Mouse (Mus musculus): ENCODE results near the gene Epop. TPM values are rescaled to one million over a fixed set of nuclear protein-coding genes. Genes with fewer than 3 reads are reported as not detected.
"Not testable (repeated sequence)": the region's sequence is repeated elsewhere in the genome, so short reads cannot be mapped to it uniquely, and the experiment has no call there.

The Epop gene
- polyA plus RNA-seq, 1 experiment from 2014 or later = 4.3 TPM

GRCm38 (mm10) chr11:97659990-97660714 lies 30.6 kb upstream of the Epop start:
- Histone ChIP-seq H3K9ac (peak overlapping the region; percentile 81), H3K9me3 (replicated peaks) (no peaks in the 10 kb centered on the region), H3K27me3 (peaks cover 17% of the 10 kb centered on the region), H3K4me3 (replicated peaks) (peak overlapping the region; percentile 83), H3K27ac (replicated peaks) (peak overlapping the region; percentile 83), H3K4me2 (replicated peaks) (peak overlapping the region; percentile 83), H3K4me1 (peaks cover 45% of the 10 kb centered on the region), H3K36me3 (no peaks in the 10 kb centered on the region)
- ATAC-seq (ENCODE audit: insufficient number of reproducible peaks, low FRiP score, low TSS enrichment, low read depth) = peak; percentile 85
- under 1% methylated on average over 76 of the region's 78 CpGs for WGBS

DNA sequence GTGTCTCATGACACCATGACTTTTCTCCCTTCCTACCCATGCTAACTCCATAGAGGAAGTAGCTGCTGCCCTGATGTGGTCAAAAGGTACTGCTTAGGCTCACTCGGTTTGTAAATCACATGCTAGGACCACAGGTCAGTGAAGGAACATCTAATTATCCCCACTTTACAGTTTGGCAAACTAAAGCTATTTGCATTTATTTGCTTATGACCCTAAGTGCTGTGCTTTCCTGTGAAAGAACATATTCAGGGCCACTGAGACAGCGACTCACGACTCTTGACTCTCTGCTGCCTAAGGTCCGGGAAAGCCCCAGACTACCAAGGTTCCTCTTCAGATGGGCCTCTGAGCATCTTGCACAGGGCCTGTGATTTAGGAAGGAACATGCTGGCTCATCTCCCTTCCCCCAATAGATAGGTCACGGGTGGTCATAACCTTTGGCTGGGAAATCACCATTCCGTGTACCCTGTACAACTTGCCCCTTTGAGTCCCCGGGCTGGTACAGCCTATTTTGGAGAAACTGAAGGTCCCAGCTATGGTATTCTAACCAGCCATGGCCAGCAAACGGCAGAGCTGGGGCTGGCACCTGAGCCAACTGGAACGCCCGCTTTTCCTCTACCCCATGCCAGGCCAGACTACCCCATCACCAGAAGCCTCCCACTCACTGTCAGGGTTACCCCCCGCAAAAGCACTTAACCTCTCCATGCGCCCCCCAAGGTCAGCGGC lies 29.9 kb upstream of the Epop start:
- peaks cover 17% of the 10 kb centered on the region for H3K27me3 ChIP-seq
- no peak for ATAC-seq (ENCODE audit: insufficient number of reproducible peaks, low FRiP score, low TSS enrichment, low read depth)
- H3K9me3 ChIP-seq (replicated peaks) = no peaks in the 10 kb centered on the region
- H3K4me1 ChIP-seq = peaks cover 38% of the 10 kb centered on the region
- peak overlapping the region; percentile 83 for H3K27ac ChIP-seq (replicated peaks)
- H3K9ac ChIP-seq = peak overlapping the region; percentile 81
- peak overlapping the region; percentile 83 for H3K4me2 ChIP-seq (replicated peaks)
- H3K4me3 ChIP-seq (replicated peaks) = peak overlapping the region; percentile 83
- no peaks in the 10 kb centered on the region for H3K36me3 ChIP-seq
- 8% methylated on average over 13 of the region's 13 CpGs for WGBS

DNA sequence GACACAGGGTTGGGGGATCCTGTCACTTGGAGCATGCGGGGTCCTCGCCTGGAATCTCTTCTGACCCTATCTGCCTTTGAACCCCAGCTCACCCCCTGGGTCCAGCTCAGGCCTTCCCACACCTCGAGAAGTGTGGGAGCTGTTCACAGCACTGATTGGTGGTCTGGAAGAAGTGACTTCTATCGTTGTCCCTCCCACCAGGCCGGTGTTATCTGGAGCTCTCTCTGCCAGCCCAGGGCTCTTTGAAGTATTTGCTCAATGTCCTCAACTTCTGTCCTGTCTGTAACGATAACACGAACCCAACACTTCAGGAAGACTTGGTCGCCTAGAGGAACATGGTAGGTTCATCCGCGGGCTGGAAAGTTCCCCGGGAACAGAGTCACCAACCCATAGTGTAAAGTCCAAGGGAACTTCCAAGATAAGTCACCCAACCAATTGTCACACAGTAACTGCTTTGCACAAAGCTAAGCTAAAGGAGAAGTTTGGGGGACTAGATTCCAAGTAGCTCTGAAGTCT lies 29.3 kb upstream of the Epop start:
- Histone ChIP-seq H3K4me1 (peaks cover 35% of the 10 kb centered on the region), H3K9me3 (replicated peaks) (no peaks in the 10 kb centered on the region), H3K9ac (no peak overlapping the region), H3K27me3 (peaks cover 17% of the 10 kb centered on the region), H3K36me3 (no peaks in the 10 kb centered on the region), H3K4me2 (replicated peaks) (peak overlapping the region; percentile 83; the same call in 1 of the 2 replicates), H3K4me3 (replicated peaks) (no peak overlapping the region), H3K27ac (replicated peaks) (no peak overlapping the region)
- no peak for ATAC-seq (ENCODE audit: insufficient number of reproducible peaks, low FRiP score, low TSS enrichment, low read depth)
- 72% methylated on average over 11 of the region's 11 CpGs for WGBS

DNA sequence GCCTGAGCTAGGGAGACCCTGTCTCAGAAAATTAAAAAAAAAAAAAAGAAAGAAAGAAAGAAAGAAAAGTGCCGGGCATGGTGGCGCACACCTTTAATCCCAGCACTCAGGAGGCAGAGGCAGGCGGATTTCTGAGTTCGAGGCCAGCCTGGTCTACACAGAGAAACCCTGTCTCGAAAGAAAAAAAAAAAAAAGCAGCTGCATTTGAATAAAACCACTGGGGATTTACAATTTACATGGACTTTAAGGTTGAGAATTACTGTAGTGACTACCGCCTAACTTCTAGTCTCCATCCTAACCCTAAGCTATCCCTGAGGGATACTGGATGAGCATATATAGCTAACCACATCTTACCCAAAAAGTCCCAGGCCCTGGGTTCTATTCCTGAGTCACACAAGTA lies 28.5 kb upstream of the Epop start:
- H3K4me2 ChIP-seq (replicated peaks); H3K36me3 ChIP-seq; H3K27ac ChIP-seq (replicated peaks); H3K9me3 ChIP-seq (replicated peaks); H3K9ac ChIP-seq; ATAC-seq (ENCODE audit: insufficient number of reproducible peaks, low FRiP score, low TSS enrichment, low read depth); H3K4me3 ChIP-seq (replicated peaks): not testable (repeated sequence)
- WGBS = 91% methylated on average over 6 of the region's 6 CpGs
- Histone ChIP-seq H3K27me3 (peaks cover 17% of the 10 kb centered on the region), H3K4me1 (peaks cover 35% of the 10 kb centered on the region)

GRCm38 (mm10) chr11:97657184-97657945 lies 27.9 kb upstream of the Epop start:
- Histone ChIP-seq H3K27me3 (peaks cover 15% of the 10 kb centered on the region), H3K4me3 (replicated peaks) (no peak overlapping the region), H3K36me3 (no peaks in the 10 kb centered on the region), H3K4me2 (replicated peaks) (no peak overlapping the region), H3K27ac (replicated peaks) (no peak overlapping the region), H3K4me1 (peaks cover 30% of the 10 kb centered on the region), H3K9me3 (replicated peaks) (no peaks in the 10 kb centered on the region), H3K9ac (no peak overlapping the region)
- WGBS = 48% methylated on average over 3 of the region's 6 CpGs
- ATAC-seq (ENCODE audit: insufficient number of reproducible peaks, low FRiP score, low TSS enrichment, low read depth) = no peak

GRCm38 (mm10) chr11:97656269-97656971 lies 26.9 kb upstream of the Epop start:
- Histone ChIP-seq H3K9ac (no peak overlapping the region), H3K27me3 (peaks cover 6% of the 10 kb centered on the region; the same call in 1 of the 2 replicates), H3K4me3 (replicated peaks) (no peak overlapping the region), H3K4me1 (peaks cover 21% of the 10 kb centered on the region), H3K4me2 (replicated peaks) (no peak overlapping the region), H3K9me3 (replicated peaks) (no peaks in the 10 kb centered on the region), H3K27ac (replicated peaks) (no peak overlapping the region), H3K36me3 (no peaks in the 10 kb centered on the region)
- no peak for ATAC-seq (ENCODE audit: insufficient number of reproducible peaks, low FRiP score, low TSS enrichment, low read depth)
- WGBS = 74% methylated on average over 14 of the region's 14 CpGs

DNA sequence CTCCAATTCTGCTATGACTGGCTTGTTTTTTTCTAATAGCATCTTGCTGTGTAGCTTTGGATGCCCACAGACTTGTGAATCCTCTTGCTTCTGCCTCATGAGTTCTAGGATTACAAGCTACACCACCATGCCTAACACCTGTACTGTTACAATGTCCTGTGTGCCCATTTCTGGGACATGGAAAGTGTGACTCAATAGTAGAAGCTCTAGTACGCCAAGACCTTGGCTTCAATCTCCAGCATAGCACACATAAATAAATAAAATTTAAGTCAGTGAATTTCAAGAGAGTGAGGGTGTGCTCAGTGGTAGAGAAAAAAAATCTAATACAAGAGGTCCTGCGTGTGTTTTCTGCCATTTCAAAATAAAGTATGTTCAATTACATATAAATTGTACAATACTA lies 24.7 kb upstream of the Epop start:
- Histone ChIP-seq H3K4me3 (replicated peaks) (no peak overlapping the region), H3K27me3 (no peaks in the 10 kb centered on the region), H3K36me3 (no peaks in the 10 kb centered on the region), H3K27ac (replicated peaks) (no peak overlapping the region), H3K9me3 (replicated peaks) (no peaks in the 10 kb centered on the region), H3K4me2 (replicated peaks) (no peak overlapping the region), H3K9ac (no peak overlapping the region), H3K4me1 (peaks cover 6% of the 10 kb centered on the region)
- no peak for ATAC-seq (ENCODE audit: insufficient number of reproducible peaks, low FRiP score, low TSS enrichment, low read depth)
- 92% methylated on average over 2 of the region's 2 CpGs for WGBS

- not testable (repeated sequence) for H3K4me3 ChIP-seq (replicated peaks); H3K27ac ChIP-seq (replicated peaks); H3K9me3 ChIP-seq (replicated peaks); H3K9ac ChIP-seq; H3K4me1 ChIP-seq; H3K36me3 ChIP-seq; ATAC-seq (ENCODE audit: insufficient number of reproducible peaks, low FRiP score, low TSS enrichment, low read depth); H3K4me2 ChIP-seq (replicated peaks); H3K27me3 ChIP-seq
- WGBS = 91% methylated on average over 11 of the region's 11 CpGs
Observed at GRCm38 (mm10) chr11:97653376-97653775, 23.9 kb upstream of the Epop start.

DNA sequence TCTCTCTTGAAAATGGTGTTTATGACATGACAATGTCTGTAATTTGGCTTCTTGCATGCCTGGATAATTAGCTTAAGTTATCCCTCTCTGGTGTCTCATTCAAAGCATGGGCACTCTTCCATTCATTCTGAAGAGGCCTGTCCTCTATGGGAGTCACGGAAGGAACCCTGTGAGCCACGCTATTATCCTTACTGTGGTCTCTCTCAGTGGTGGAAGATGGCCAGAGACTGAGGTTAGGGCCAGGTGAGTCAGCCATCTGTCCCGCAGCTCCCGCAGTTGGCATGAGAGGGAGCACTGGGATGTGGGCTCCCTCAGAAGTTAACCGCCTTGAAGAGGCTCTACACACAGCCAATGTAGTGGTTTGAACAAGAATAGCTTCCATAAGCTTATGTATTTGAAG lies 20.8 kb upstream of the Epop start:
- WGBS = 58% methylated on average over 5 of the region's 5 CpGs

DNA sequence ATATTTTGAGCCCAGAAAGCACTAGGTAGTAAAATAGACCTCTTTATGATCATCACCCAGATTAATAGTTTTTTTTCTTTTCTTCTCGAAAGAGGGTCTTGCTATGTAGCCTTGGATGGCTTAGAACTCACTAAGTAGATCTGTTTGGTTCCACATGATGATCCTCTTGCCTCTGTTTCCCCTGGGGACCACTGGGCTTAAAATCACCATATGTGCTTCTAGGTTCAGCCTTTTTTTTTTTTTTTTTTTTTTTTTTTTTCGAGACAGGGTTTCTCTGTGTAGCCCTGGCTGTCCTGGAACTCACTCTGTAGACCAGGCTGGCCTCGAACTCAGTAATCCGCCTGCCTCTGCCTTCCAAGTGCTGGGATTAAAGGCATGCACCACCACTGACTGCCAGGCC lies 19.0 kb upstream of the Epop start:
- not testable (repeated sequence) for H3K9me3 ChIP-seq (replicated peaks); H3K27ac ChIP-seq (replicated peaks); H3K36me3 ChIP-seq; H3K4me3 ChIP-seq (replicated peaks); ATAC-seq (ENCODE audit: insufficient number of reproducible peaks, low FRiP score, low TSS enrichment, low read depth); H3K27me3 ChIP-seq; H3K4me1 ChIP-seq; H3K4me2 ChIP-seq (replicated peaks); H3K9ac ChIP-seq
- WGBS = 81% methylated on average over 3 of the region's 4 CpGs

More for the DNA sequence above, 20.8 kb upstream of the Epop start:
- Histone ChIP-seq H3K4me1 (peaks cover 3% of the 10 kb centered on the region; the same call in 1 of the 2 replicates), H3K4me3 (replicated peaks) (no peak overlapping the region), H3K4me2 (replicated peaks) (no peak overlapping the region), H3K9me3 (replicated peaks) (no peaks in the 10 kb centered on the region), H3K27ac (replicated peaks) (no peak overlapping the region), H3K9ac (no peak overlapping the region), H3K27me3 (no peaks in the 10 kb centered on the region), H3K36me3 (no peaks in the 10 kb centered on the region)
- no peak for ATAC-seq (ENCODE audit: insufficient number of reproducible peaks, low FRiP score, low TSS enrichment, low read depth)

All from embryonic facial prominence, embryonic 15.5 days (tissue).